Mouse (Mus musculus) hindbrain, embryonic 16.5 days (tissue): Measurements from ENCODE around the gene Btg3. TPM values are rescaled to one million over a fixed set of nuclear protein-coding genes. Genes with fewer than 3 reads are reported as not detected.
A peak's percentile ranks its signal among the peaks of the same experiment; 100 is the strongest.

Experiments
- ATAC-seq: fragments of 200-750 bp; cut with Nextera tagmentation; 2 replicates; pipeline ENCODE4 v1.8.0; 2017; ENCODE audit warnings: moderate TSS enrichment, moderate library complexity
- H3K27ac ChIP-seq: fragments of 300-500 bp; sonication (generic); 2 replicates; pipeline ENCODE4 v1.5.1; 2014; ENCODE audit warnings: low read depth, mild to moderate bottlenecking, control low read depth, low read length, moderate library complexity
- H3K27me3 ChIP-seq: fragments of 300-500 bp; sonication (generic); replicated peaks from 2 replicates; pipeline ENCODE4 v1.6.1; 2014; ENCODE audit warnings: low read length; ENCODE audit not compliant: control insufficient read depth, insufficient read depth
- H3K36me3 ChIP-seq: fragments of 300-500 bp; sonication (generic); 2 replicates; pipeline ENCODE4 v1.6.1; 2014; ENCODE audit warnings: mild to moderate bottlenecking, low read length, moderate library complexity, mixed read lengths; ENCODE audit not compliant: control insufficient read depth, insufficient read depth
- H3K4me1 ChIP-seq: fragments of 300-500 bp; sonication (generic); 2 replicates; pipeline ENCODE4 v1.6.1; 2014; ENCODE audit warnings: low read depth, low read length; ENCODE audit not compliant: control insufficient read depth, insufficient read depth
- H3K4me2 ChIP-seq: fragments of 300-500 bp; sonication (generic); 2 replicates; pipeline ENCODE4 v1.6.1; 2014; ENCODE audit warnings: mild to moderate bottlenecking, low read length, control low read depth, moderate library complexity
- H3K4me3 ChIP-seq: fragments of 300-500 bp; sonication (generic); 2 replicates; pipeline ENCODE4 v1.5.1; 2014; ENCODE audit warnings: mild to moderate bottlenecking, low read length, control low read depth, moderate library complexity
- H3K9ac ChIP-seq: fragments of 300-500 bp; sonication (generic); 2 replicates; pipeline ENCODE4 v1.6.1; 2014; ENCODE audit warnings: low read depth, mild to moderate bottlenecking, control low read depth, low read length, moderate library complexity
- H3K9me3 ChIP-seq: fragments of 300-500 bp; sonication (generic); 2 replicates; pipeline ENCODE4 v1.6.1; 2014; ENCODE audit warnings: mild to moderate bottlenecking, low read length, moderate library complexity; ENCODE audit not compliant: control insufficient read depth
- WGBS: fragments of 180-500 bp; shearing (Covaris S2); extraction: QIAGEN DNeasy Blood & Tissue Kit; methylation state at CpG from one replicate; pipeline ENCODE4 v1.1.7; 2014; 5-methylcytosine and 5-hydroxymethylcytosine counted together
- polyA plus RNA-seq: library from polyadenylated mRNA; unstranded; fragments of >200 nt; fragmentation: Nextera tagmentation; extraction: Ambion mirVana; gene quantifications from 2 replicates; pipeline ENCODE4 v1.2.1, GENCODE M21; 2015

Btg3 gene
- polyA plus RNA-seq, 1 experiment from 2014 or later, result 10.5 TPM

DNA sequence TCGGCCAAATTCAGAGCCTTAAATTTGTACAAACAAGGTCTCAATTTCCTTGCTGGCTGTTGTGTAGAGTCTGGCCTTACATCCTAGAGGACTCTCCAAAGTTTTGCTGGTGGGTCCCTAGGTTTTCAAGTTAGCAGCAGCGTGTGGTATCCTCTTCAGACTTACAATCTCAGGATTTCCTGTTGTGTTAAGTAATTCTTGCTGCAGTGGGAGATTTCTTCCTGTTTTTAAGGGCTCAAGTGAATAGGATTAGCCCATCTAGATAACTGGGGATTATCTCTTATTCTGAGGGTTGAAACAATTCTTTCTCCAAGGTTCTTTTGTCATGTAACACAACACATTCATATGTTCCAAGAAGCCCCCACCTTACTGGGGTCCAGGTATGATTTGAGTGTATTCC is 14.4 kb upstream of the Btg3 start:
- Histone ChIP-seq H3K4me1 (no peaks in the 10 kb centered on the region), H3K9me3 (no peaks in the 10 kb centered on the region), H3K4me2 (no peak overlapping the region), H3K4me3 (no peak overlapping the region), H3K27me3 (no peaks in the 10 kb centered on the region), H3K9ac (no peak overlapping the region), H3K36me3 (no peaks in the 10 kb centered on the region), H3K27ac (no peak overlapping the region)
- no peak for ATAC-seq
- WGBS, result 72% methylated on average over 2 of the region's 2 CpGs

DNA sequence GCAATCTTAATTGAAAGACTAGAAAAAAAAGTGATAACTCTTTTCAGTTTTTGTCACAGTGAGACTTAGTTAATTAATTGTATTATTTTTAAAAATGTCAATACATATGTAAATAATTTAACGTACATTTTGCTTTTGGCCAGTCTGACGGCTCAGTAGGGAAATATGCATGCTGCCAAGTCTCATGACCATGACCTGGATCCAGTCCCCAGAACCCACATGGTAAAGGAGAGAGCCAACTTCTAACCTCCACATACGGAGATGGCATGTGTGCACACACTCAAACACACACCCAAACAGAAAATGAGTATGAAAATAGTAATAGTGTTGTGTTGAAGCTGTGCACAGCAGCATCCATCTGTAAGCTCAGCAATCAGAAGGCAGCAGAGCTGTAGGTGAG is 13.0 kb upstream of the Btg3 start:
- no peak overlapping the region for H3K4me2 ChIP-seq
- no peaks in the 10 kb centered on the region for H3K9me3 ChIP-seq
- no peak overlapping the region for H3K9ac ChIP-seq
- H3K4me1 ChIP-seq, result no peaks in the 10 kb centered on the region
- H3K27me3 ChIP-seq, result no peaks in the 10 kb centered on the region
- no peak overlapping the region for H3K27ac ChIP-seq
- no peak for ATAC-seq
- no peaks in the 10 kb centered on the region for H3K36me3 ChIP-seq
- WGBS, result 73% methylated on average over 3 of the region's 3 CpGs
- no peak overlapping the region for H3K4me3 ChIP-seq

DNA sequence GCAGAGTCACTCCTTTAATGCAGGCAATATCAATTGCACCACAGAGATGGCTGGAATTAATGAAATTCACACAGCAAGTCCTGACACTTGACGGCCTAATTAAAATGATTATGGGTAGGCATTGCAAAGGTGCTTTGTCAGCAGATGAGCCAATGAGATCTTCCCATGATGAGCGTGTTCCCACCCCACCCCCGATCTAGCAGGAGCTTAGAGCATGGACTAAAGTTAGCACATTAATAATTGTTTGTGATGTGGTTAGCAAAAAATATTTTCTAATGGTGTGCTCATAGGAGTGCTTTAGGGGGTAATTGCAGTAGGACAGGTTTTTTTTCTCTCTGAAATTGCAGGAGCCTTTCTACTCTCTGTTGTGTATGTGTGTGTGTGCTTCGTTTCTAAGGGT is 12.1 kb upstream of the Btg3 start:
- H3K9ac ChIP-seq, result no peak overlapping the region
- H3K9me3 ChIP-seq, result no peaks in the 10 kb centered on the region
- no peak overlapping the region for H3K4me3 ChIP-seq
- H3K36me3 ChIP-seq, result no peaks in the 10 kb centered on the region
- ATAC-seq, result no peak
- no peak overlapping the region for H3K27ac ChIP-seq
- WGBS, result 70% methylated on average over 4 of the region's 4 CpGs
- no peaks in the 10 kb centered on the region for H3K4me1 ChIP-seq
- H3K4me2 ChIP-seq, result no peak overlapping the region
- H3K27me3 ChIP-seq, result no peaks in the 10 kb centered on the region

DNA sequence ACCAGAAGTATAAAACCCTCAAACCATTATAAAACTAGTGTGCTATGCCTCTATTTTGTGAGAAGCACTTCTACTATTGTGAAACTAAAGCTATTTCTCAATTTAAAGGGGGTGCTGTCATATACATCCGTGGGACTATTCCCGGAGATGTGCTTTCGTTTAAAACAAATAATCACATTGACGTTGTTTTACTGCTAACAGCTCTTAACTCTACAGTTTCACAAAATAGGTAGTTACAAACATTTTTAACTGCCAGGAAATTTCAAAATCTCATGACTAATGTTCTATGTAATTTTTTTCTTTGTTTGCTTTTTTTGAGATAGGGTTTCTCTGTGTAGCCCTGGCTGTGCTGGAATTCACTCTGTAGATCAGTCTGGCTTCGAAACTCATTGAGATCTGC is 1.5 kb upstream of the Btg3 start:
- WGBS, result 90% methylated on average over 5 of the region's 5 CpGs
- Histone ChIP-seq H3K27me3 (no peaks in the 10 kb centered on the region), H3K4me2 (no peak overlapping the region), H3K9me3 (no peaks in the 10 kb centered on the region), H3K9ac (no peak overlapping the region), H3K27ac (no peak overlapping the region), H3K36me3 (no peaks in the 10 kb centered on the region), H3K4me1 (no peaks in the 10 kb centered on the region; the same call in 1 of the 2 replicates), H3K4me3 (no peak overlapping the region)
- no peak for ATAC-seq

DNA sequence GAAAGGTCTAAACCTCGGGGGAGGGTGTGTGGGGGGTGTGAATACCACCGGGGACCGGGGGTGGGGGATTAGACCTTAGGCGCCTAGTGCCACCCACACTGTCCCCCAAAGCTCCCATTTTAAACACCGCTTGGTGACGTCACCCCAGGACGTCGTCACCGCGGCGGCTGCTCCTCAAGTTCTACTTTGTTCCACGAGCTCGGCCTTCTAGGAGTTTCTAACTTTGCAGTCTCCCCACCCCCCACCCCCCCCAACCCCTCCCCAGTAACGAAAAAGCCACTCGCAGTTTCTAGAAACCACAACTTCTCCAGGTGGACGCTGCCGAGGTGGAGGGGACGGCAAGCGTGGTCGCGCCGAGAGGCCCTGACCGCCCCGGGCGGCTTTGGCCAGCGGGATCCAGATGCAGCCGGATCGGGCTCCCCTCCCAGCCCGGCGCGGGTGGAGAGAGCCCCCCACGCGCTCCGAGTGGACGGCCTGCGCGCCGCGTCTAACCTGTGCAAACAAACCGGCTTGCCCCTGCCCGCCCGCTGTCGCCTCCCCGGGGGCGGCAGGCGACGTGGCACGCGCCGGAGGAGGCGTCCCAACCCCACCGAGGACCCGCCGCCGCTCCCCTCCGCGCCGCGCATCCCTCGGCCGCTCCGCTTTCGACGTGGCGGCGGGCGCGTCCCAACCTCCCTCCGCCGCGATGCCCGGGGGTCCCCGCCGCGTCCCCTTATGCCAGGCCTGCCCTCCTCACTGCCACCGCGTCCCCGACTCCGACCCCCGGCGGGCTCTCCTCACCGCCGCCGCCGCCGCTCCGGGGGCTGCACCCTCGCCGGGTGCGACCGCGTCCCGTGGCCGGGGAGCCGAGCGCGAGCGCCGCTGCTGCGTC is 936 bp downstream of the Btg3 start:
- Histone ChIP-seq H3K4me2 (peak overlapping the region; percentile 73), H3K36me3 (no peaks in the 10 kb centered on the region), H3K4me3 (peak overlapping the region; percentile 67), H3K9ac (peak overlapping the region; percentile 84), H3K27ac (peak overlapping the region; percentile 54; the same call in 1 of the 2 replicates), H3K9me3 (no peaks in the 10 kb centered on the region), H3K27me3 (no peaks in the 10 kb centered on the region), H3K4me1 (no peaks in the 10 kb centered on the region; the same call in 1 of the 2 replicates)
- ATAC-seq, result peak; percentile 73
- WGBS, result under 1% methylated on average over 74 of the region's 100 CpGs

DNA sequence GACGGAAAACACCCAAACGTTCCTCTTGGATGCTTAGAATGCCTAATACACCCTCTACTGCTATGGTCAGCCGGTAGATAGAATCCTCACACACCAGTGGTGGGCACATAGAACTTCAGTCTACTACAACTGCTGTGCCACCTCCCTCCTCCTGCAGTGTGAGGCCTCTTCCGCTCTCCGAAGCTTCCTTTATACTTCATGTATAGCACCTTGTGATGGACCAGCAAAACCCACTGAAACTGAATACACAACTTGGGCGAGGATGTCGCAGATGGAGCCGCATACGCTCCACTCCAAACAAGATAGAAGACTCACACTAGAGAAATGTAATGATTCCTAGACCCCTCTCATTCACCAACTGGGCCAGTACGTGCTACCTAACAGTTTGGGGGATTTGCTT is 1.8 kb downstream of the Btg3 start:
- Histone ChIP-seq H3K4me2 (peak overlapping the region; percentile 73), H3K27me3 (no peaks in the 10 kb centered on the region), H3K9ac (no peak overlapping the region), H3K4me3 (0 out of 2 replicates have a peak overlapping the region, but pooled peaks have one; percentile 8), H3K27ac (no peak overlapping the region), H3K36me3 (no peaks in the 10 kb centered on the region), H3K9me3 (no peaks in the 10 kb centered on the region), H3K4me1 (no peaks in the 10 kb centered on the region; the same call in 1 of the 2 replicates)
- 52% methylated on average over 10 of the region's 10 CpGs for WGBS
- ATAC-seq, result no peak

DNA sequence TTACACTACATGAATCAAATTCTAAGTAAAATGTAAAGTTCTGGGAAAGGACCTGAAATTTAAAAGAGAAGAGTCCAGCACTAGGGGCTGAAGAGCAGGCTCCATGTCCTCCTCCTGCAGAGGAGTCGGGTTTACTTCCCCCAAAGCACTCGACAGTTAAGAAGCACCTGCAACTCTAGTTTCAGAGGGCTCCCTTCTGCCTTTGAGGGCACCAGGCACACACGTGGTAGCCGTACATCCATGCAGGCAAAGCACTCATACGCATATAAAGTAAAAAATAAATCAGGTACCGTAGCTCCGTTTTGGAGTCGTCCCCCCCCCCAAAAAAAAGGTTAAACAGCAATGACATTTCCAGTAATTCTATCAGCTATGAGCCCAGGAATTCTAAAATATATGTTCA is 3.2 kb downstream of the Btg3 start:
- Histone ChIP-seq H3K27me3 (no peaks in the 10 kb centered on the region), H3K9me3 (no peaks in the 10 kb centered on the region), H3K27ac (no peak overlapping the region), H3K4me1 (no peaks in the 10 kb centered on the region; the same call in 1 of the 2 replicates), H3K4me2 (no peak overlapping the region), H3K4me3 (no peak overlapping the region), H3K9ac (no peak overlapping the region), H3K36me3 (peaks cover 1% of the 10 kb centered on the region; the same call in 1 of the 2 replicates)
- no peak for ATAC-seq
- WGBS, result 72% methylated on average over 8 of the region's 8 CpGs

DNA sequence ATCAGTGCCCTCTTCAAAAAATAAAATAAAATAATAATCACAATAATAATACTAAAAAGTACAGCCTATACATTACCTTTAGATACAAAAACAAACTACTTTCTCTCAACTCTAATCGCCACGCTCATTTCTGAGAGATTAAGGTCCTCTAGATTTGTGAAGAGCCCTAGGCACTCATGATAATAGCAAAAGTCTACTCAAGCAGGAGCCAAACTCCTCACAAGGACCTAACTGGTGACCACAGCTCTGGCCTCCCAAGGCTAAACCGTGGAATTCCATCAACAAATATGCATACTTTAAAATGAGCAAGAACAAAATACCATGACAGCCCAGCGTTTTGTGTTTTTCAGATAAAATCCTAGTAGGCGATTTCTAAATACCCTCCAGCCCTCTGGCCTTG is 4.2 kb downstream of the Btg3 start:
- no peak for ATAC-seq
- H3K27me3 ChIP-seq, result no peaks in the 10 kb centered on the region
- peaks cover 4% of the 10 kb centered on the region; the same call in 1 of the 2 replicates for H3K36me3 ChIP-seq
- WGBS, result 84% methylated on average over 5 of the region's 5 CpGs
- no peak overlapping the region for H3K4me3 ChIP-seq
- no peak overlapping the region for H3K4me2 ChIP-seq
- H3K9ac ChIP-seq, result no peak overlapping the region
- no peaks in the 10 kb centered on the region for H3K9me3 ChIP-seq
- H3K27ac ChIP-seq, result no peak overlapping the region
- no peaks in the 10 kb centered on the region; the same call in 1 of the 2 replicates for H3K4me1 ChIP-seq

DNA sequence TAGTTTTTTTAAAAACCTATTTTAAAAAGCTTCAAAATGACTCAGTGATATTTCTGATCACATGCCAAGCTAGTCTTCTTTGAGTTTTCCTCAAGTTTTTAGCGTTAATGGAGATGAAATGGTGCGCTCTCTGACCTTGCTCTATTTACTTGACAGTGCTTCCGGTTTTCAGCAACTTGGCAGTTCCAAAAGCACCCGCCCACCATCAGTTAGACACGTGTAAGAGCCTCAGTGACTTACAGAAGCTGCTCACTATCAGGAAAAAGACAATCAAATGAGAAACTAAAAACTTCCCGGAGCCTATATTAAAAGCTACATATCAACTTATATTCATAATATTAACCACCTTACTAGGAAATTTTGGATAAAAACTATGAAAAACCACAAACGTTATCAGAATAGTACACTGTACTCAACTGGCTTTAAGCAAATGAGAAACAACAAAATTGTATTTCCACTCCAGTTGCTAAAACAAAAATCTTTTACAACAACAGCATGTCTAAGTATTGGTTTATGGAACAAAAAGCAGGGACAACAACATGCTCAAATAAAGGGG is 5.4 kb downstream of the Btg3 start:
- Histone ChIP-seq H3K9ac (no peak overlapping the region), H3K27me3 (no peaks in the 10 kb centered on the region), H3K9me3 (no peaks in the 10 kb centered on the region), H3K36me3 (peaks cover 5% of the 10 kb centered on the region; the same call in 1 of the 2 replicates), H3K4me2 (no peak overlapping the region), H3K4me3 (no peak overlapping the region), H3K4me1 (no peaks in the 10 kb centered on the region; the same call in 1 of the 2 replicates), H3K27ac (no peak overlapping the region)
- ATAC-seq, result no peak
- WGBS, result 78% methylated on average over 7 of the region's 7 CpGs
